Mouse (Mus musculus) CH12.LX (cell line): ENCODE results near the gene Ndc1. TPM values are rescaled to one million over a fixed set of nuclear protein-coding genes. Genes with fewer than 3 reads are reported as not detected.

Source experiments
- DNase-seq: peaks from one replicate; pipeline ENCODE4 v3.0.0-alpha.2; 2013; ENCODE audit errors: extremely low read depth
- H3K27ac ChIP-seq: 2 replicates; pipeline ENCODE4 v1.5.1; 2012; ENCODE audit warnings: low read depth, mild to moderate bottlenecking, control low read depth, moderate library complexity; ENCODE audit not compliant: insufficient read depth
- H3K27me3 ChIP-seq: replicated peaks from 2 replicates; pipeline ENCODE3; 2012; ENCODE audit warnings: inconsistent platforms
- H3K36me3 ChIP-seq, 2 experiments: replicated peaks in 1 of 2; 2 replicates each; pipeline versions ENCODE3 to v1.6.1; 2012; ENCODE audit warnings: inconsistent platforms in 1 of 2, low read length in 1 of 2, mild to moderate bottlenecking in 1 of 2, mixed read lengths in 1 of 2, moderate library complexity in 1 of 2; ENCODE audit not compliant: control insufficient read depth in 1 of 2, insufficient read depth in 1 of 2
- H3K4me1 ChIP-seq, 2 experiments: 2 replicates each; pipeline ENCODE4 v1.6.1; 2012; ENCODE audit warnings: inconsistent platforms in 1 of 2, moderate library complexity in 1 of 2; ENCODE audit not compliant: insufficient read depth in 2 of 2, control insufficient read depth in 1 of 2
- H3K4me2 ChIP-seq: 2 replicates; pipeline ENCODE4 v1.6.1; 2012; ENCODE audit warnings: low read depth, mild to moderate bottlenecking, control low read depth; ENCODE audit not compliant: poor library complexity, insufficient read depth, severe bottlenecking
- H3K4me3 ChIP-seq, 3 experiments: fragments of 150-350 bp in 1 of 3; sonication (generic) in 1 of 3; replicated peaks in 1 of 3; 2 replicates each; pipeline versions ENCODE3 to v1.5.1; 2011 to 2012; ENCODE audit warnings: low read depth in 2 of 3, low read length in 2 of 3, mild to moderate bottlenecking in 2 of 3, moderate library complexity in 2 of 3, control low read depth in 1 of 3, improper control_type of control experiment in 1 of 3, inconsistent platforms in 1 of 3, mixed read lengths in 1 of 3; ENCODE audit not compliant: poor library complexity in 1 of 3
- H3K79me2 ChIP-seq: replicated peaks from 2 replicates; pipeline ENCODE4 v1.6.1; 2012; ENCODE audit warnings: mild to moderate bottlenecking, moderate library complexity; ENCODE audit not compliant: control insufficient read depth, poor library complexity, insufficient read depth, severe bottlenecking; ENCODE audit errors: extremely low read depth
- H3K9ac ChIP-seq: 2 replicates; pipeline ENCODE4 v1.6.1; 2012; ENCODE audit warnings: low read depth, mild to moderate bottlenecking, control low read depth, moderate library complexity; ENCODE audit not compliant: insufficient read depth
- H3K9me3 ChIP-seq: replicated peaks from 2 replicates; pipeline ENCODE3; 2012; ENCODE audit warnings: low read length, inconsistent platforms, mixed read lengths
- BHLHE40 ChIP-seq: IDR thresholded peaks from 2 replicates; pipeline ENCODE4 v1.6.1; 2011; ENCODE audit warnings: mild to moderate bottlenecking, low read depth, low read length, improper control_type of control experiment
- CHD1 ChIP-seq: IDR thresholded peaks from 2 replicates; pipeline ENCODE4 v1.6.1; 2012; ENCODE audit warnings: low read depth, low read length, improper control_type of control experiment, inconsistent platforms
- CHD2 ChIP-seq: IDR thresholded peaks from 2 replicates; pipeline ENCODE4 v1.6.1; 2011; ENCODE audit warnings: low read length, improper control_type of control experiment
- E2F4 ChIP-seq: IDR thresholded peaks from 2 replicates; pipeline ENCODE4 v1.6.1; 2011; ENCODE audit warnings: low read depth, low read length, improper control_type of control experiment; ENCODE audit not compliant: insufficient replicate concordance
- EP300 ChIP-seq: IDR thresholded peaks from 2 replicates; pipeline ENCODE4 v1.6.1; 2011; ENCODE audit warnings: low read length, improper control_type of control experiment
- ETS1 ChIP-seq: conservative IDR thresholded peaks from 2 replicates; pipeline ENCODE4 v1.6.1; 2012; ENCODE audit warnings: low read depth, mild to moderate bottlenecking, inconsistent platforms, low read length, improper control_type of control experiment, moderate library complexity
- KAT2A ChIP-seq: IDR thresholded peaks from 2 replicates; pipeline ENCODE4 v1.6.1; 2012; ENCODE audit warnings: low read length, improper control_type of control experiment, inconsistent platforms; ENCODE audit not compliant: insufficient replicate concordance
- MAX ChIP-seq: IDR thresholded peaks from 2 replicates; pipeline ENCODE4 v1.6.1; 2011; ENCODE audit warnings: low read length, improper control_type of control experiment
- MEF2A ChIP-seq: IDR thresholded peaks from 2 replicates; pipeline ENCODE4 v1.6.1; 2014; ENCODE audit warnings: low read depth, mild to moderate bottlenecking, inconsistent platforms, low read length, improper control_type of control experiment, borderline replicate concordance
- MYC ChIP-seq: IDR thresholded peaks from 2 replicates; pipeline ENCODE4 v1.6.1; 2011; ENCODE audit warnings: low read depth, mild to moderate bottlenecking, improper control_type of control experiment, low read length
- NELFE ChIP-seq: IDR thresholded peaks from 2 replicates; pipeline ENCODE4 v1.6.1; 2011; ENCODE audit warnings: low read depth, low read length, improper control_type of control experiment
- NRF1 ChIP-seq: IDR thresholded peaks from 2 replicates; pipeline ENCODE4 v1.6.1; 2014; ENCODE audit warnings: low read depth, mild to moderate bottlenecking, inconsistent platforms, low read length, improper control_type of control experiment, moderate library complexity
- PAX5 ChIP-seq: IDR thresholded peaks from 2 replicates; pipeline ENCODE4 v1.6.1; 2012; ENCODE audit warnings: low read length, inconsistent platforms, mixed read lengths
- POLR2A ChIP-seq: IDR thresholded peaks from 2 replicates; pipeline ENCODE4 v1.6.1; 2011; ENCODE audit warnings: low read depth, mild to moderate bottlenecking, improper control_type of control experiment, low read length
- POLR2AphosphoS2 ChIP-seq: IDR thresholded peaks from 2 replicates; pipeline ENCODE4 v1.6.1; 2011; ENCODE audit warnings: low read depth, low read length, improper control_type of control experiment
- TCF12 ChIP-seq: IDR thresholded peaks from 2 replicates; pipeline ENCODE4 v1.6.1; 2014; ENCODE audit warnings: low read depth, mild to moderate bottlenecking, inconsistent platforms, low read length, improper control_type of control experiment
- UBTF ChIP-seq: IDR thresholded peaks from 2 replicates; pipeline ENCODE4 v1.6.1; 2012; ENCODE audit warnings: low read depth, mild to moderate bottlenecking, inconsistent platforms, low read length, improper control_type of control experiment, moderate library complexity
- USF1 ChIP-seq: IDR thresholded peaks from 2 replicates; pipeline ENCODE4 v1.6.1; 2014; ENCODE audit warnings: low read depth, mild to moderate bottlenecking, inconsistent platforms, low read length, improper control_type of control experiment
- ZNF384 ChIP-seq: IDR thresholded peaks from 2 replicates; pipeline ENCODE4 v1.6.1; 2012; ENCODE audit warnings: low read depth, low read length, improper control_type of control experiment, inconsistent platforms
- dilution Hi-C: fragments of 300-500 bp; cut with MboI; formaldehyde crosslinking; loops from 2 replicates; pipeline ENCODE4 v1.14.3; 2020; ENCODE audit warnings: low sequenced_read_pairs; ENCODE audit not compliant: extremely low pct_unique_long_range_greater_than_20kb, extremely low pct_ligation_motif_present
- in situ Hi-C: fragments of 300-500 bp; cut with MboI; formaldehyde crosslinking; loops from 3 replicates; pipeline ENCODE4 v1.14.3; 2019; ENCODE audit warnings: low sequenced_read_pairs, low pct_ligation_motif_present, low pct_unique_long_range_greater_than_20kb, mixed read lengths
- polyA plus RNA-seq: library from polyadenylated mRNA; unstranded; fragments of >175 nt; gene quantifications from 2 replicates; pipeline ENCODE4 v1.2.1, GENCODE M21; 2012; ENCODE audit warnings: low read depth; ENCODE audit not compliant: insufficient read length
- total RNA-seq, 2 experiments: library from RNA; depleted of rRNA; stranded (reverse); fragments of 300-350 nt in 1 of 2; fragments of >200 nt in 1 of 2; gene quantifications; 2 replicates each; pipeline ENCODE4 v1.2.3; 2012 to 2014

Gene Ndc1
- total and polyA plus RNA-seq, 3 experiments: 49.1 to 86.5 (median 71.3) TPM

- dilution Hi-C loops (no loop called here), in situ Hi-C loops (no loop called here)
These were observed 16.2 kb upstream of the Ndc1 start for GRCm38 (mm10) chr4:107351368-107351767.

DNA sequence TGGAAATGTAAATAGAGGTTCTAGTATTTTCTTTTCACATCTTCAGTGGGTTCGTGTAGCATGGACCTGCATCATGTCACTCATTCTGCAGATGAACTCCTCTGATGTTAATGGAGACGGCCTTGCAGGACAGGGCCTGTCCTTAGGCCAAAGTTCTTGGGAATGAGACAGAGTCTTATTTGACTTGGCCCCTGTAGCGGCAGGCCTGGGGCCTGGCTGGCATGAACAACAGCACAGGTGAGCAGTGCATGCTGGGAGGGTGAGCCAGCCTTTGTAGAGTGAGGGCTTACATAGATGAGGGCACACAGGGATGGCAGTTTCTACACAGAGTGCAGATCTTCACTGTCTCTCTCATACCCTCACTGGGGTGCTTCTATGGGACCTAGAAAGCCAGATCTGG lies 14.0 kb upstream of the Ndc1 start:
- peaks cover 17 to 74% of the 10 kb centered on the region in 2 experiments for H3K36me3 ChIP-seq

More at GRCm38 (mm10) chr4:107351368-107351767, 16.2 kb upstream of the Ndc1 start:
- no peak for TF ChIP-seq CHD1
- no peak for TF ChIP-seq POLR2A
- TF ChIP-seq ETS1: no peak
- TF ChIP-seq MYC: no peak
- TF ChIP-seq NELFE: no peak
- TF ChIP-seq, all 38 proteins: peak for 0
- H3K79me2 ChIP-seq: no peaks in the 10 kb centered on the region
- peaks cover 0 to 28% of the 10 kb centered on the region in 2 experiments; a peak in 2 of 4 replicates for H3K4me1 ChIP-seq
- no peak for DNase-seq
- no peaks in the 10 kb centered on the region for H3K9me3 ChIP-seq
- H3K27me3 ChIP-seq: no peaks in the 10 kb centered on the region
- no peak overlapping the region for H3K4me2 ChIP-seq
- H3K36me3 ChIP-seq: peaks cover 11 to 82% of the 10 kb centered on the region in 2 experiments
- H3K4me3 ChIP-seq: no peak overlapping the region
- no peak overlapping the region for H3K27ac ChIP-seq
- H3K9ac ChIP-seq: no peak overlapping the region

DNA sequence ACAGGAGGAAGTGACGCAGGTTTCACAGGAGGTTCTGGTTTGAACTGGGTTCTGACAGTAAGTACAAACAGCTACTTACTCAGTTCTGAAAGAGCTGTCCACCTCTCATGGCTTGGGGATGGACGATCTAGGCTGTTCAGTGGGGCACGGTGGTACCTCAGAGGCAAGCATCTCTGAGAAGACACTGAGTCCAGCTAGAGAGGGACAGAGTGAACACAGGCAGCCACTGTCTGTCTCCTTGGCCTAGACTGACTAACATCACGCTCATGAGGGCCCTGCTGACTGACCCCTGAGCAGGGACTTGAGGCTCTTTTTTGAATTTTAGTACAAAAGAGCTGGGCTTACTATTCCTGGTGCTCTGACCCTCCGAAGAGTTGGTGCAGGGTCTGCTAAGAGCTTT lies 13.5 kb upstream of the Ndc1 start:
- Histone ChIP-seq H3K36me3 (peaks cover 17 to 75% of the 10 kb centered on the region in 2 experiments), H3K9ac (no peak overlapping the region), H3K4me2 (no peak overlapping the region), H3K4me1 (peaks cover 0 to 16% of the 10 kb centered on the region in 2 experiments; a peak in 1 of 4 replicates), H3K27me3 (no peaks in the 10 kb centered on the region), H3K9me3 (peaks cover 3% of the 10 kb centered on the region), H3K27ac (no peak overlapping the region), H3K79me2 (no peaks in the 10 kb centered on the region), H3K4me3 (no peak overlapping the region)
- no peak for TF ChIP-seq NRF1
- DNase-seq: no peak
- in situ Hi-C loops (no loop called here), dilution Hi-C loops (no loop called here)

More for the DNA sequence above, 14.0 kb upstream of the Ndc1 start:
- no peaks in the 10 kb centered on the region for H3K79me2 ChIP-seq
- no peak overlapping the region for H3K9ac ChIP-seq
- dilution Hi-C loops: no loop called here
- no peak overlapping the region for H3K4me2 ChIP-seq
- no peaks in the 10 kb centered on the region for H3K27me3 ChIP-seq
- peaks cover 0 to 21% of the 10 kb centered on the region in 2 experiments; a peak in 2 of 4 replicates for H3K4me1 ChIP-seq
- H3K4me3 ChIP-seq: no peak overlapping the region
- DNase-seq: no peak
- TF ChIP-seq E2F4 (no peak), CHD2 (no peak), KAT2A (no peak), BHLHE40 (no peak), TCF12 (no peak), POLR2A (no peak), POLR2AphosphoS2 (no peak), EP300 (no peak), USF1 (no peak), ZNF384 (no peak), CHD1 (no peak), NELFE (no peak), MEF2A (no peak), PAX5 (no peak), UBTF (no peak), MAX (no peak)
- TF ChIP-seq, all 38 proteins: peak for 0
- in situ Hi-C loops: no loop called here
- peaks cover 3% of the 10 kb centered on the region for H3K9me3 ChIP-seq
- H3K27ac ChIP-seq: no peak overlapping the region
